Mouse (Mus musculus): ENCODE data around the gene Bcor. TPM values are rescaled to one million over a fixed set of nuclear protein-coding genes. Genes with fewer than 3 reads are reported as not detected.

Bcor gene
- total RNA-seq, 4 experiments from 2014 or later = 15.7 to 26.8 (median 19.2) TPM

GRCm38 (mm10) chrX:12003539-12003938 is 156.6 kb downstream of the Bcor start:
- no peak for DNase-seq

DNA sequence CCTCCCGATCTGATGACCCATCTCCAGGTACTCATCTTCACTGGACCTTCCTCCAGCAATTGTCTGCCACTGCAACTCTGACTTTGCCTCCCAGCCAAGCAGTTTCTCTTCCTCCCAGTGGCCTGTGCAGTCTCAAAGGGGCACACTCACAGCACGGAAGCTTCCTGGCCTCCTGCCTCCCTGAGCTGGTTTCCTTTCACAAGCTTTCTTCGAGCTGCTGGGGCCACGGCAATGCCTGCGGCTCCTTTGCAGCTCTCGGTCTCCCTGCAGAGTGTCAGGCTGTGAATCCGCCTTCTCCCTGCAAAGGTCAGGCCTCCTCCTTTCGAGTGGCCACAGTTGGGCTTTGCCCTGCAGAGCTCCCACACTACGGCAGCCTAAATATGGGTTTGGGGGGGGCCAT is 157.0 kb downstream of the Bcor start:
- DNase-seq = no peak

- no peak for DNase-seq
Measured at GRCm38 (mm10) chrX:12002596-12002995, 157.6 kb downstream of the Bcor start.

- DNase-seq = no peak
Measured at GRCm38 (mm10) chrX:12001969-12002368, 158.2 kb downstream of the Bcor start.

DNA sequence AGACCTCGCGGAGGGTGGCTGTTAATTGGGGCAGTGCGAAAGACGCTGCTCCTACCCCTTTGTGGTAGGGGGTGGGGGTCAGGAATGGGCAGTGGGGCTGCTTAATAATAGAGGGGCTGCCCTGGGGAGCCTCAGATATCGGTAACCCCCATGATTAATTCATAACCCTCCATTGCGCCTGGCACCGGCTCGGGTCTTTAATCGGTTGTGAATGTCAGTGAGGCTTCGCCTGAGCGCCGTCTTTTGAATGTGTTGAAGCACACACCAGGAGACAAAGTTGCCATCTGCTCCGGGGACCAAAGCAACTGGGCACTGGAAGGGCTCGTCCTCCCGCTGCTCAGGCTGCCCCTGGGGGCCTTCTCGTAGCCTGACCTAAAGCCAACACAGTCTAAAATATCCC is 158.8 kb downstream of the Bcor start:
- no peak for DNase-seq

DNA sequence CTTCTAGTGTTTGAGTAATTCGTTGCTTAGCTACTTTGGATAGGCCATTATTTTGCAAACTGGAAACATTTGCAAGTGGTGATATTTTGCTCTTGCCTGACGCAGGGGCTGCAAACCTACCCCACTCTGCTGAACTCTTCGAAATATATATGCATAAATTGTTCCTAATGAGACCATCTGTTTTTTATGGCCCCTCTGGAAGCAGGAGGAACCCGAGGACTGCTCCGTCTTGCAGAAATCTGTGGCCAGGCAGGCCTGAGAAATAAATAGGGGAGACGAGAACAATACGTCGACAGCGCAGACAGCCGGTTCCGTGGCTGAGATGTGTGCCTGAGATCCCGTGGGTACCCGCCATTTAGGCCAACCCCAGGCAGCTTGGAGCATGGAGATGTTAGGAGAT is 159.5 kb downstream of the Bcor start:
- no peak for DNase-seq

DNA sequence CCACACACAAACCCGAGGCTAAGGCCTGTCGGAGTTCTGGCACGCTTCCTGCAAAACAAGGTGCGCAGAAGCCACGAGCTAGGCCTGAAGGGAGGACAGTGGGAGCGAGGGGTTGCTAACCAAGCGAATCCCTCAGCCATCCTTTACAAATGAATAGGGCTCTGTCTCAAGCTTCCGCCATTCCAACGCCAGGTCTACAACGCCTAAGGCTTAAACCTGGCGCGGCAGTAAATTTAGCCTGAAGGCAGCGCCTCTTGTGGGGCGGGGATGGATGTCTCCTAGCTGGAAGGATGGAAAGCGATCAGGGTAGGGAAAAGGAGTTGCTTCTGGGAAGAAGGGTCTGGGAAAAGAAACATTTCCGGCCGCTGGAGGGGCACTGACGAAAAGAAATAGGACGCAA is 160.2 kb downstream of the Bcor start:
- DNase-seq = no peak

DNA sequence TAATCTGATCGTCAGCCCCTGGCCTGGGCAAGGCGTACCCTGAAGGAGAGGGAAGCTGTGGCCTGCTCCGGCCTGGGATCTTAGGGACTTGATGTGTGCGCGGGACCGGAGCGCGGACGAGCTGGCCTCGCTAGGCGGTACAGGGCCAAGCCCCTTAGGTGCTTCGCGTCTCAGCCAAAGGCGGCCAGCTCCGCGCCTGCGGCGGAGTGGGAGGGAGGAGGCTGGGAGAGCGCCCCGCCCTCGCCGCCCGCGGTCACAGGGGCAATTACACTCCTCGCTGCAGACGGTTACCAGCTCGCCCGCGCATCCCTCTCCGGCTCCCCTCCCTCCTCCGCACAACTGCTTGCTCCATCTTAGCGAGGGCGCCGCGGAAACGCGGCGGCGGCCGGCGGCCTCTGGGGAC is 161.2 kb downstream of the Bcor start:
- DNase-seq = peak; percentile 41

DNA sequence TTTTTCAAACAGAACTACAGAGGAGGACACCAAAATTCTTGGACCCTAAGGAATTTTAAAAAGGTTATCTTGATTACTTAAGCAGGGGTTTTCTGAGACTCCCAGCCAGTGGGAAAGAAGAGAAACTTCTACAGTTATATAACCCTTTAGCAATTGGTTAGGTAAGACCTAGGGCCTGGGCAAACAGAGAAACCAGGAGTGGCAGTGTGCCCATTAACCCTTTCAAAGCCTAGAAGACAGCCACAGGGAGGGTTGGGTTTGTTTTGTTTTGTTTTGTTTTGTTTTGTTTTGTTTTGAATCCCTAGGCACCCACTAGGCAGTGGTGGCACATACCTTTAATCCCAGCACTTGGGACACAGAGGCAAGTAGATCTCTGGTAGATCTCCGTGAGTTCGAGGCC is 163.3 kb downstream of the Bcor start:
- DNase-seq = no peak

DNA sequence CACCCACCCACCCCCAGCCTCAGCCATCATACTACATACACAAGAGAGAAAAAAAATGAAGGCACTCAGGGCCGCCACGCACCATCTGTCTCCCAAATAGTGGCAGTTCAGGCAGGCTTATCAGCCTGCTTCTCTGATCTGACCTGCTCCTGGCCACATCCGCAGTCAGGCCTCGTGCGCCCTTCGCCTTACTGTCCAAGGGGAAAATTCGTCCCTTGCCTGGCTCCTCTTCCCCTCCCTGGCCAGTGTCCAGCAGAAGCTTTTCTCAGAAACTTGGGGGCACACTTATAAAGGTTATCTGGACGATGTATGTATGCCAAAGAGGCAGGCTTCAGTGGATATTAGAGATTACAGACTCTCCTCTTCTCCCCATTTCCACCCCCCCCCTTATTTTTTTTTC is 163.7 kb downstream of the Bcor start:
- DNase-seq = no peak

GRCm38 (mm10) chrX:11993641-11994419 is 166.3 kb downstream of the Bcor start:
- no peak for DNase-seq

GRCm38 (mm10) chrX:11989471-11989870 is 170.7 kb downstream of the Bcor start:
- no peak for DNase-seq

DNA sequence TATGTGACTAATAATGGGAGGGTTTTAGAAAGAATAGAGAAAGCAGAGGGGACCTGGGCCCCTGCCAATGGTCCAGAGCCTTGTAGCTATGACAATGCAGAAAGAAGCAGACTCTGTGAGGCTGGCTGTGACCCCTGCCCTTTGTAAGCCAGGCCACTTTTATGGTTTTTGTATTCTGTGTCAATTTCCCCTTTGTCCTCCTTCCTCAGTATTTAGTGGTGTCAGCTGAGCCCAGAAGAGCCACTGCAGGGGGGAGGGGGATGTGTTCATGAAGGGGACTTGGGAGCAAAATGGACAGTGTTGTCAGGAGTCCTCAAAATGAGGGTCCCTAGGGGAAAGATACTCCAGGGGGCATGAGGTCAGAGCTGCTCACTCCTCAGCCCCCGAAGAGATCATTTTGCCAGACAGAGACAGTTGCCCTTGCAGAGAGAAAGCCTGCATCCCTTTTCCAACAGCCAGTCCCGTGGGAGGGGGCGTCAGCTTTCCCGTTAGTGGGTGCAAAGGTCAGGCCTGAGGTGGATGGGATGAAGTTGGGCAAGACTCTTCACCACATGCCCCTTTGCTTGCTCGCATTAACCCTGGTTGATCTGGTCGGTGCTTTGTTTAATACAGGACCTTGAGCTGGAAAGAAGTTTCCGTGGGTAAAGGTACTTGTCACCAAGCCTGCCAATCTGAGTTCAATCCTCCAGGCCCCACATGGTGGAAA is 171.8 kb downstream of the Bcor start:
- no peak for DNase-seq

DNA sequence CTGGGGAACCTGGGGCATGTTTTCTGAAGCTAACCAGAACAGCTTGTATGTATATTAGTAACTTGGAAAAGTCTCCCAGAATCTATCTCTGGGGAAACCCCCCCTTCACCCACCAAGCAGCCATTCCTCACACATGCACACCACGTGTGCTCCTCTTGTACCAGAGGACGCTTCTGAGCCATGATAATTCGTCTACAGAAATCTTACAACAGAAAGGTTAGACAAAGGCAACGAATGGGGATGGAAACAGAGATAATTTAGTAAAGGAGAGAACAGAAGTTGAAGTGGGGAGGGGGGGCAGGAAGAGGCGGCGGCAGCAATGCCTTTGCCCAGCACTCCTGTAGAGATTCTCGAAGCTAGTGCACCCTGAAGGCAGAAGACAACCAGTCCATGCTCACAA is 172.6 kb downstream of the Bcor start:
- DNase-seq = no peak

Data from adrenal gland, adult 8-10 months (tissue).